Mouse (Mus musculus) liver, embryonic 11.5 days (tissue): ENCODE data around the gene Npc1l1. TPM values are rescaled to one million over a fixed set of nuclear protein-coding genes. Genes with fewer than 3 reads are reported as not detected.

Source experiments
- ATAC-seq: fragments of 200-750 bp; cut with Nextera tagmentation; replicated peaks from 2 replicates; pipeline ENCODE4 v1.8.0; 2017; ENCODE audit warnings: moderate number of reproducible peaks, mild to moderate bottlenecking, moderate TSS enrichment, moderate library complexity; ENCODE audit not compliant: low FRiP score
- DNase-seq: peaks from one replicate; pipeline ENCODE4 v3.0.0-alpha.2; 2017; ENCODE audit warnings: low spot score
- H3K27ac ChIP-seq: fragments of 300-500 bp; sonication (generic); 2 replicates; pipeline ENCODE4 v1.5.1; 2014; ENCODE audit warnings: mild to moderate bottlenecking, low read depth, low read length, control low read depth
- H3K27me3 ChIP-seq: fragments of 300-500 bp; sonication (generic); replicated peaks from 2 replicates; pipeline ENCODE4 v1.6.1; 2014; ENCODE audit warnings: low read length, mixed read lengths; ENCODE audit not compliant: control insufficient read depth, insufficient read depth
- H3K36me3 ChIP-seq: fragments of 300-500 bp; sonication (generic); 2 replicates; pipeline ENCODE4 v1.6.1; 2014; ENCODE audit warnings: mild to moderate bottlenecking, low read length, moderate library complexity, mixed read lengths; ENCODE audit not compliant: control insufficient read depth, insufficient read depth
- H3K4me1 ChIP-seq: fragments of 300-500 bp; sonication (generic); replicated peaks from 2 replicates; pipeline ENCODE4 v1.6.1; 2014; ENCODE audit warnings: low read length, mixed read lengths; ENCODE audit not compliant: control insufficient read depth, insufficient read depth
- H3K4me2 ChIP-seq: fragments of 300-500 bp; sonication (generic); 2 replicates; pipeline ENCODE4 v1.6.1; 2014; ENCODE audit warnings: mild to moderate bottlenecking, control low read depth, moderate library complexity
- H3K4me3 ChIP-seq: fragments of 300-500 bp; sonication (generic); 2 replicates; pipeline ENCODE4 v1.5.1; 2014; ENCODE audit warnings: low read depth, low read length, control low read depth
- H3K9ac ChIP-seq: fragments of 300-500 bp; sonication (generic); 2 replicates; pipeline ENCODE4 v1.6.1; 2014; ENCODE audit warnings: low read depth, low read length, control low read depth
- H3K9me3 ChIP-seq: fragments of 300-500 bp; sonication (generic); 2 replicates; pipeline ENCODE4 v1.6.1; 2016; ENCODE audit warnings: low read length, inconsistent platforms, mixed read lengths; ENCODE audit not compliant: control insufficient read depth
- WGBS: fragments of 180-500 bp; shearing (Covaris S2); extraction: QIAGEN DNeasy Blood & Tissue Kit; methylation state at CpG from one replicate; pipeline ENCODE4 v1.1.7; 2014; 5-methylcytosine and 5-hydroxymethylcytosine counted together
- polyA plus RNA-seq: library from polyadenylated mRNA; unstranded; fragments of >200 nt; fragmentation: Nextera tagmentation; extraction: Ambion mirVana; gene quantifications from 2 replicates; pipeline ENCODE4 v1.2.1, GENCODE M21; 2014

Npc1l1 gene
- polyA plus RNA-seq, 1 experiment from 2014 or later: 0.23 TPM

DNA sequence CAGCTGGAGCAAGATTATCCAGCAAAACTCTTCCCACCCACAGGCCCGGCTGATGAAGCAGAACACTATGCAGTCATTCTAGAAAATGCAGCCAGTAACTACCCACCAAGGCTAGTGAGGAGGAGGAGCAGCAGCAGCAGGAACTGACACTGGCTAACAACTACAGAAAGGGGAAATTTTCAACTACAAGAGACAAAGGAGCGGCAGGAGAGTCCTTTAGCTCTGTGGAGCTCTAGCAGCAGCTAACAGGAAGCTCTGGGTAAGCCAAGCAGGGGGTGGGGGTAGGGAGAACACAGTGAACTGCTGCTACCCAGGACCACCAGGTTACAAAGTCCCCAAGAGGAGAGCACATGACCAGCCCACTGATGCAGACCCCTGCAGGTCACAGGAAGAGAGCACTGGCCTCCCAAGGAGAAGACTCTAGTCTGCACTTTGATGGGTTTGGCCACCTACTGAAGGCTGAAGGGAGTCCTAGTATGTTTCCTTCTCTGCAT, 51.2 kb downstream of the Npc1l1 start:
- peak overlapping the region; percentile 20 for H3K4me2 ChIP-seq
- no peaks in the 10 kb centered on the region for H3K27me3 ChIP-seq
- no peak for ATAC-seq
- H3K4me3 ChIP-seq: no peak overlapping the region
- no peaks in the 10 kb centered on the region for H3K36me3 ChIP-seq
- H3K9ac ChIP-seq: peak overlapping the region; percentile 25; the same call in 1 of the 2 replicates
- peaks cover 23% of the 10 kb centered on the region for H3K4me1 ChIP-seq
- H3K9me3 ChIP-seq: no peaks in the 10 kb centered on the region
- peak overlapping the region; percentile 32; the same call in 1 of the 2 replicates for H3K27ac ChIP-seq
- 26% methylated on average over 2 of the region's 2 CpGs for WGBS
- DNase-seq: no peak

- H3K4me1 ChIP-seq: peaks cover 23% of the 10 kb centered on the region
- no peak for DNase-seq
Measured at GRCm38 (mm10) chr11:6177781-6178420, 52.0 kb downstream of the Npc1l1 start.

GRCm38 (mm10) chr11:6175506-6175905, 54.4 kb downstream of the Npc1l1 start:
- Histone ChIP-seq H3K4me2 (no peak overlapping the region), H3K36me3 (no peaks in the 10 kb centered on the region), H3K27ac (no peak overlapping the region), H3K9ac (no peak overlapping the region), H3K4me1 (peaks cover 23% of the 10 kb centered on the region), H3K4me3 (no peak overlapping the region), H3K27me3 (no peaks in the 10 kb centered on the region), H3K9me3 (no peaks in the 10 kb centered on the region)
- ATAC-seq (no peak), DNase-seq (no peak)
- 54% methylated on average over 1 of the region's 1 CpGs for WGBS

More at GRCm38 (mm10) chr11:6177781-6178420, 52.0 kb downstream of the Npc1l1 start:
- Histone ChIP-seq H3K36me3 (no peaks in the 10 kb centered on the region), H3K4me2 (no peak overlapping the region), H3K9me3 (no peaks in the 10 kb centered on the region), H3K27ac (no peak overlapping the region), H3K9ac (no peak overlapping the region), H3K4me3 (no peak overlapping the region), H3K27me3 (no peaks in the 10 kb centered on the region)
- WGBS: 82% methylated on average over 8 of the region's 8 CpGs
- no peak for ATAC-seq

DNA sequence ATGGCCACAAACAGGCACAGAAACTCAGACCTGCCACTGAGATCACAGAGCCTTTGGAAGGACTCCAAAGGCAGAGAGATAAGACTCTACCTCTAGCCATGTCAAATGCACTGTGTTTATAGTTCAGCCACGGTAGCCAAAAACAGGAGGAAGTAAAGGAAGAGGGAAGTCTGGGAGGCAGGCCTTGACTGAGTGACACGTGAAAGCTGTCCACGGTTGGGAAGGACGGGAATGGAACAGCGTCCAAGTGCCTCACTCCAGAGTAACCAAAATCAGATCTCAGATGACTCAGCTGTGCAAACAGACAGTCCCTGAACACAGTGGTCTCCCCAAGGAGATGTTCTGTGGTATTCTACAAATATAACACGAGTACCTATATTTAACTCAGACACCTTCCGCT, 55.2 kb downstream of the Npc1l1 start:
- Histone ChIP-seq H3K9me3 (no peaks in the 10 kb centered on the region), H3K9ac (no peak overlapping the region), H3K27me3 (no peaks in the 10 kb centered on the region), H3K4me3 (no peak overlapping the region), H3K36me3 (no peaks in the 10 kb centered on the region), H3K4me1 (peaks cover 20% of the 10 kb centered on the region), H3K4me2 (no peak overlapping the region), H3K27ac (no peak overlapping the region)
- WGBS: 48% methylated on average over 7 of the region's 7 CpGs
- DNase-seq: no peak
- no peak for ATAC-seq

DNA sequence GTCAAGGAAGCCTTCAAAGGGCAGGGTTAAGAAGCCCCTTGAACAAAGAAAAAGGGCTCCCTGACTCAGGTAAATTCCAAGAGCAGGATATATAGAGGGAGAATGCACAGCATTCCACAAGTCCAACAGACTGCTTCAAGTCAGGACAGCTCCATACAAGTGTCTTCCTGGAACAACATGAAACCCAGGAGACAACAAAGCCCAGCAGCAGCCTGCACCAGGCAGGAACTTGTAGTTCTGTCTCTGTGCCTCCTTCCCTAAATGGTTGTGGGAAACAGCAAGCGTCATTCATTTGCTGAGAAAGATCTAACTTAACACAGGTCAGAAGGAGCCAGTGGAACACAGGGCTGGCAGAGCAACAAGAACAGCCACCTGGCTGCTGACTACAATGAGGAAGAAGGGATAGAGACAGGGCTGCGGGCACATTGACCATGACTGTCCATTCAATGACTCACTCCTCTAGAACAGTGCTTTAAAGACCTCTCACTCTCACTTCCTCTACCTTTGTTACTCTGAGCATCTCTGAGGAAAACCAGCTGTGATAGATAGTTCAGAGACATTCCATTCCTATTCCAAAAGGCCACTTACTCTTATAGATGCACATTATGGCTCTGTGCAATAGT, 60.8 kb downstream of the Npc1l1 start:
- WGBS: 42% methylated on average over 2 of the region's 2 CpGs
- no peak overlapping the region for H3K9ac ChIP-seq
- H3K27me3 ChIP-seq: no peaks in the 10 kb centered on the region
- DNase-seq: no peak
- peaks cover 3% of the 10 kb centered on the region; the same call in 1 of the 2 replicates for H3K4me1 ChIP-seq
- ATAC-seq: no peak
- H3K4me3 ChIP-seq: no peak overlapping the region
- no peak overlapping the region for H3K27ac ChIP-seq
- no peaks in the 10 kb centered on the region for H3K36me3 ChIP-seq
- no peak overlapping the region for H3K4me2 ChIP-seq
- no peaks in the 10 kb centered on the region for H3K9me3 ChIP-seq

GRCm38 (mm10) chr11:6166351-6166750, 63.6 kb downstream of the Npc1l1 start:
- no peak overlapping the region for H3K4me2 ChIP-seq
- 95% methylated on average over 12 of the region's 12 CpGs for WGBS
- no peak for ATAC-seq
- H3K9me3 ChIP-seq: no peaks in the 10 kb centered on the region
- H3K4me3 ChIP-seq: no peak overlapping the region
- H3K9ac ChIP-seq: no peak overlapping the region
- DNase-seq: no peak
- peaks cover 3% of the 10 kb centered on the region; the same call in 1 of the 2 replicates for H3K4me1 ChIP-seq
- H3K27ac ChIP-seq: no peak overlapping the region
- H3K36me3 ChIP-seq: no peaks in the 10 kb centered on the region
- no peaks in the 10 kb centered on the region for H3K27me3 ChIP-seq

DNA sequence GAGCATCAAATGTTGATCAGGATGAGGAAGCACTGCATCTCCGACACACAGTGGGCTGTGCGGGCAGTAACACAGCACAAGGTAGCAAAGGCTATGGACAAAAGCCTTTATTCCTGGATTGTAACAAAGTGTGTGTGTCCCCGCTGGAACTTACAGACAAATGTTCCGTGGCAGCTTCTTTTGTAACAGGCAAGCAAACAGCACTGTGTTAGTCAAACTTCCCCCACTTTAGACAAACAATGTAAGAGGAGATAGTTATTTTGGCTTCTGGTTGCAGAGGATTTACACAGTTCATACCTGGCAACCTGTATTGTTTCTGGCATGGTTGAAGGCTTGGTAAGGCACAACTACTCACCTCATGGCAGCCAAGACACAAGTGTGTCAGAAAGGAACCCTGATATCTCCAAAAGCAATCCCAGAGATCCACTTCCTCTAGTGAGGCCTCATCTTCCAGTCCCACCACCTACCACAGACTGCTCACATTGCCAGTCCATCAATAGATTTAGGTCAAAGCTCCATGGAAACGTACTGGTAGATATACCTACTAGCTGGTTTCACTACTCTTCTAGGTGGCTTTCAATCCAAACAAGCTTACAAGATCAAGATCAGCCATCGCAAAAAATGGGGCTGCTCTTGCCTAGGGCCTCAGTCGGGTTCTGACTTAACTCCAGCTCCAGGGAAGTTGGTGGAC, 64.4 kb downstream of the Npc1l1 start:
- H3K27ac ChIP-seq: no peak overlapping the region
- no peaks in the 10 kb centered on the region for H3K27me3 ChIP-seq
- H3K4me1 ChIP-seq: peaks cover 7% of the 10 kb centered on the region
- WGBS: 84% methylated on average over 7 of the region's 7 CpGs
- H3K4me3 ChIP-seq: no peak overlapping the region
- ATAC-seq: no peak
- H3K9ac ChIP-seq: no peak overlapping the region
- no peak for DNase-seq
- H3K4me2 ChIP-seq: no peak overlapping the region
- H3K36me3 ChIP-seq: no peaks in the 10 kb centered on the region
- no peaks in the 10 kb centered on the region for H3K9me3 ChIP-seq

DNA sequence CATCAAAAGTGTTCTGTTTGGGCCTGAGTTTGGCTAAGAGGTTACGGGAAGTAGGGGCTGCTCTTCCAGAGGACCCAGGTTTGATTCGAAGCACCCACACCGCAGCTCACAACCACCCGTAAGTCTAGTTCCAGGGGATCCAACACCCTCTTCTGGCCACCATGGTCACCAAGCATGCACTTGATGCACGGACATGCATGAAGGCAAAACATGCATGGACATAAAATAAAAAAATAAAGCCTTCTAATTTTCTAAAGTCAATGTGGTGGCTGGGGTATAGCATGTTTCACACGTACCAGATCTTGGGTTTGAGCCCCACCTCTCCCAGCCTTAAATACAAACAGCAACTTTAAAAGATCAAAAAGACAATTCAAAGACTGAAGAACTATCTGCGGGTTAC, 65.2 kb downstream of the Npc1l1 start:
- no peak overlapping the region for H3K27ac ChIP-seq
- 93% methylated on average over 7 of the region's 7 CpGs for WGBS

More for the DNA sequence above, 65.2 kb downstream of the Npc1l1 start:
- DNase-seq (no peak), ATAC-seq (no peak)
- Histone ChIP-seq H3K9ac (no peak overlapping the region), H3K27me3 (no peaks in the 10 kb centered on the region), H3K36me3 (no peaks in the 10 kb centered on the region), H3K4me2 (no peak overlapping the region), H3K9me3 (no peaks in the 10 kb centered on the region), H3K4me1 (peaks cover 14% of the 10 kb centered on the region), H3K4me3 (no peak overlapping the region)
